Mouse (Mus musculus) lung, postnatal 0 days (tissue): ENCODE results near the gene Dgki. TPM values are rescaled to one million over a fixed set of nuclear protein-coding genes. Genes with fewer than 3 reads are reported as not detected.
A peak's percentile ranks its signal among the peaks of the same experiment; 100 is the strongest.

Source experiments
- ATAC-seq: fragments of 200-750 bp; cut with Nextera tagmentation; 2 replicates; pipeline ENCODE4 v1.8.0; 2017; ENCODE audit warnings: moderate library complexity
- DNase-seq: peaks from one replicate; pipeline ENCODE4 v3.0.0-alpha.2; 2016; ENCODE audit warnings: low spot score
- H3K27ac ChIP-seq: fragments of 300-500 bp; sonication (generic); 2 replicates; pipeline ENCODE4 v1.5.1; 2014; ENCODE audit warnings: antibody characterized with exemption, mild to moderate bottlenecking, low read length, mixed read lengths
- H3K27me3 ChIP-seq: fragments of 300-500 bp; sonication (generic); replicated peaks from 2 replicates; pipeline ENCODE4 v1.6.1; 2014; ENCODE audit warnings: low read length, mixed read lengths; ENCODE audit not compliant: insufficient read depth
- H3K36me3 ChIP-seq: fragments of 300-500 bp; sonication (generic); 2 replicates; pipeline ENCODE4 v1.6.1; 2014; ENCODE audit warnings: low read length, mixed read lengths; ENCODE audit not compliant: insufficient read depth
- H3K4me1 ChIP-seq: fragments of 300-500 bp; sonication (generic); 2 replicates; pipeline ENCODE4 v1.6.1; 2014; ENCODE audit warnings: antibody characterized with exemption, low read depth, low read length, mixed read lengths; ENCODE audit not compliant: insufficient read depth
- H3K4me2 ChIP-seq: fragments of 300-500 bp; sonication (generic); replicated peaks from 2 replicates; pipeline ENCODE4 v1.6.1; 2014; ENCODE audit warnings: low read depth, mild to moderate bottlenecking, low read length, moderate library complexity, mixed read lengths
- H3K4me3 ChIP-seq: fragments of 300-500 bp; sonication (generic); 2 replicates; pipeline ENCODE4 v1.5.1; 2014; ENCODE audit warnings: low read depth, low read length
- H3K9ac ChIP-seq: fragments of 300-500 bp; sonication (generic); replicated peaks from 2 replicates; pipeline ENCODE4 v1.6.1; 2014; ENCODE audit warnings: low read depth, mild to moderate bottlenecking
- H3K9me3 ChIP-seq: fragments of 300-500 bp; sonication (generic); 2 replicates; pipeline ENCODE4 v1.6.1; 2016; ENCODE audit warnings: low read length, mixed read lengths
- CTCF ChIP-seq: IDR thresholded peaks from 2 replicates; pipeline ENCODE4 v1.5.1; 2016; ENCODE audit warnings: antibody characterized with exemption, mild to moderate bottlenecking
- EP300 ChIP-seq: IDR thresholded peaks from 2 replicates; pipeline ENCODE4 v1.6.1; 2016; ENCODE audit warnings: antibody characterized with exemption, mild to moderate bottlenecking, control low read depth
- WGBS: fragments of 180-500 bp; shearing (Covaris S2); extraction: QIAGEN DNeasy Blood & Tissue Kit; methylation state at CpG from one replicate; pipeline ENCODE4 v1.1.7; 2014; 5-methylcytosine and 5-hydroxymethylcytosine counted together
- polyA plus RNA-seq: library from polyadenylated mRNA; unstranded; fragments of >200 nt; fragmentation: Nextera tagmentation; extraction: Ambion mirVana; gene quantifications from 2 replicates; pipeline ENCODE4 v1.2.1, GENCODE M21; 2015

The Dgki gene
- polyA plus RNA-seq, 1 experiment from 2014 or later, result 0.45 TPM

- H3K9me3 ChIP-seq, result no peaks in the 10 kb centered on the region
- H3K4me3 ChIP-seq, result no peak overlapping the region
- no peak overlapping the region for H3K27ac ChIP-seq
- 0 out of 2 replicates have a peak, but pooled peaks cover 4% of the 10 kb centered on the region for H3K4me1 ChIP-seq
- no peak overlapping the region for H3K4me2 ChIP-seq
- DNase-seq, result peak; percentile 42
- WGBS, result 53% methylated on average over 5 of the region's 5 CpGs
- H3K9ac ChIP-seq, result no peak overlapping the region
- TF ChIP-seq EP300, result no peak
- ATAC-seq, result peak; percentile 58
- peaks cover 32% of the 10 kb centered on the region; the same call in 1 of the 2 replicates for H3K36me3 ChIP-seq
- no peaks in the 10 kb centered on the region for H3K27me3 ChIP-seq
Measured at GRCm38 (mm10) chr6:37329901-37330864, 30.2 kb upstream of the Dgki start.

- TF ChIP-seq EP300, result no peak
- TF ChIP-seq CTCF, result no peak
- H3K27me3 ChIP-seq, result no peaks in the 10 kb centered on the region
- no peak overlapping the region for H3K9ac ChIP-seq
- H3K4me2 ChIP-seq, result no peak overlapping the region
- DNase-seq (no peak), ATAC-seq (no peak)
- no peak overlapping the region for H3K27ac ChIP-seq
- H3K4me3 ChIP-seq, result no peak overlapping the region
- WGBS, result 71% methylated on average over 3 of the region's 3 CpGs
- H3K9me3 ChIP-seq, result no peaks in the 10 kb centered on the region
- H3K36me3 ChIP-seq, result peaks cover 27% of the 10 kb centered on the region; the same call in 1 of the 2 replicates
- H3K4me1 ChIP-seq, result 0 out of 2 replicates have a peak, but pooled peaks cover 4% of the 10 kb centered on the region
Measured at GRCm38 (mm10) chr6:37329376-37329775, 29.4 kb upstream of the Dgki start.

GRCm38 (mm10) chr6:37328671-37329070 lies 28.7 kb upstream of the Dgki start:
- Histone ChIP-seq H3K27me3 (no peaks in the 10 kb centered on the region), H3K9me3 (no peaks in the 10 kb centered on the region), H3K9ac (no peak overlapping the region), H3K27ac (no peak overlapping the region), H3K36me3 (peaks cover 20% of the 10 kb centered on the region; the same call in 1 of the 2 replicates), H3K4me2 (no peak overlapping the region), H3K4me1 (0 out of 2 replicates have a peak, but pooled peaks cover 4% of the 10 kb centered on the region), H3K4me3 (no peak overlapping the region)
- no peak for ATAC-seq
- 61% methylated on average over 7 of the region's 7 CpGs for WGBS
- no peak for TF ChIP-seq CTCF
- no peak for TF ChIP-seq EP300
- no peak for DNase-seq

GRCm38 (mm10) chr6:37327519-37327918 lies 27.5 kb upstream of the Dgki start:
- DNase-seq (no peak), ATAC-seq (no peak)
- no peak overlapping the region for H3K4me2 ChIP-seq
- H3K4me3 ChIP-seq, result no peak overlapping the region
- peaks cover 12% of the 10 kb centered on the region; the same call in 1 of the 2 replicates for H3K36me3 ChIP-seq
- 0 out of 2 replicates have a peak overlapping the region, but pooled peaks have one; percentile 5 for H3K9ac ChIP-seq
- WGBS, result 80% methylated on average over 6 of the region's 6 CpGs
- no peak overlapping the region for H3K27ac ChIP-seq
- 0 out of 2 replicates have a peak, but pooled peaks cover 4% of the 10 kb centered on the region for H3K4me1 ChIP-seq
- TF ChIP-seq CTCF (no peak), EP300 (no peak)
- H3K27me3 ChIP-seq, result no peaks in the 10 kb centered on the region
- no peaks in the 10 kb centered on the region for H3K9me3 ChIP-seq

- H3K9me3 ChIP-seq, result no peaks in the 10 kb centered on the region
- H3K9ac ChIP-seq, result no peak overlapping the region
- no peaks in the 10 kb centered on the region for H3K27me3 ChIP-seq
- no peak overlapping the region for H3K4me3 ChIP-seq
- WGBS, result 19% methylated on average over 8 of the region's 8 CpGs
- H3K4me1 ChIP-seq, result 0 out of 2 replicates have a peak, but pooled peaks cover 4% of the 10 kb centered on the region
- ATAC-seq (peak; percentile 18; the same call in 1 of the 2 replicates), DNase-seq (peak; percentile 65)
- H3K27ac ChIP-seq, result no peak overlapping the region
- no peak overlapping the region for H3K4me2 ChIP-seq
- TF ChIP-seq EP300 (no peak), CTCF (no peak)
- peaks cover 3% of the 10 kb centered on the region; the same call in 1 of the 2 replicates for H3K36me3 ChIP-seq
Measured at GRCm38 (mm10) chr6:37326603-37326955, 26.6 kb upstream of the Dgki start.

- no peak overlapping the region for H3K27ac ChIP-seq
- H3K4me3 ChIP-seq, result no peak overlapping the region
- no peak for TF ChIP-seq CTCF
- no peak for TF ChIP-seq EP300
- no peaks in the 10 kb centered on the region for H3K36me3 ChIP-seq
- H3K4me2 ChIP-seq, result no peak overlapping the region
- DNase-seq (no peak), ATAC-seq (no peak)
- H3K9me3 ChIP-seq, result no peaks in the 10 kb centered on the region
- H3K4me1 ChIP-seq, result 0 out of 2 replicates have a peak, but pooled peaks cover 4% of the 10 kb centered on the region
- H3K9ac ChIP-seq, result no peak overlapping the region
- WGBS, result 92% methylated on average over 9 of the region's 9 CpGs
- no peaks in the 10 kb centered on the region for H3K27me3 ChIP-seq
Measured at GRCm38 (mm10) chr6:37325906-37326602, 26.1 kb upstream of the Dgki start.
